Mouse (Mus musculus): ENCODE results near the gene Ptges3.
"Not testable (repeated sequence)": the region's sequence is repeated elsewhere in the genome, so short reads cannot be mapped to it uniquely, and the experiment has no call there.

The Ptges3 gene

DNA sequence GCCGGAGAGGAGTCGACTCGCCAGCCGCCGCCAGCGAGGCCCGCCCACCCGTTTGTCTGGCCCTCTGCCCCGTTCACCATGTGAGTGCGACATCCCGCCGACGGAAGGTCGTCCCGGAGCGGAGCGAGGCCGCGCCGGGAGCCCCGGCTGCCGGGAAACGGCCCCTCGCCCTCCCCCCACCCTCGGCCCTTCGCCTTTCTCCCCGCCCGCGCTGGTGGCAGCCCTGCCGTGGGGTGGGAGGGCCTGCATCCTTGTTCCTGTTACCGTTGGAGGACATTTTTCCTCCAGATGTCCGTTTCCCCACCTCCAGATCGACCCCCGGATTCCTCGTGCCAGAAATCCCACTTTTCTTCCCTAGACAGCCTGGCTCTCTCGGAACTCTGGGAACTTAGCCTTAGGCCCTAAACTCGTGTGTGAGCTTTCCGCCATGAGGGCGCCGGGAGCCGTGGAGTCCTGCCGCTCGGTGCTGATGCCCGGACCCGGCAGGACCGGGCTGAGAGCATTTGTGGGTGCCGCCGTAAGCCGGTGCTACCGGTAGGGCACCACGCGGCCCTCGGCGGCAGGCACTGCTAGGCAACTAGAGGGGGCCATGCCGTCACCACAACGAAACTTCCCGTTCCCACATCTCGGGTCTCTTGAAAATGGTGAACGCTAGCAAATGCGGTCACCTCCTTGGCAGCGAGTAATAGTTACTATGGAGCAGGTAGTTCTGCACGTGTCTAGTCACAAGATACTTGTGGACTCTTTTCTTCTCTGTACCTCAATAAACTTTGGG is 640 bp downstream of the Ptges3 start:
- peak; percentile 66 to 72 for DNase-seq (ENCODE audit: low spot score in 2 of 2)

DNA sequence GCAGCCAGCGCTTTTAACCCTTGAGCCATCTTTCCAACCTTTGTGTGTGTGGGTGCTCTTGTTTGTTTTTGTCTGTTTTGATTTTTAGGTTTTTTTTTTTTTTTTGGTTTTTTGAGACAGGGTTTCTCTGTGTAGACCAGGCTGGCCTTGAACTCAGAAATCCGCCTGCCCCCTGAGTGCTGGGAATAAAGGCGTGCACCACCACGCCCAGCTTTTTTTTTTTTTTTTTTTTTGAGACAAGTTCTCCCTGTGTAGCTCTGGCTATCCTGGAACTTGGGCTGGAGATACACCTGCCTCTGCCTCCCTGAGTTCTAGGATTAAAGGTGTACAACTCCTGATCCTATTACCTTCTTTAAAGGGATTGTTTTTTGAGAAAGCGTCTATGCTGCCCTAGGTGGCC is 2.4 kb downstream of the Ptges3 start:
- DNase-seq (ENCODE audit: low spot score in 2 of 2): no peak

DNA sequence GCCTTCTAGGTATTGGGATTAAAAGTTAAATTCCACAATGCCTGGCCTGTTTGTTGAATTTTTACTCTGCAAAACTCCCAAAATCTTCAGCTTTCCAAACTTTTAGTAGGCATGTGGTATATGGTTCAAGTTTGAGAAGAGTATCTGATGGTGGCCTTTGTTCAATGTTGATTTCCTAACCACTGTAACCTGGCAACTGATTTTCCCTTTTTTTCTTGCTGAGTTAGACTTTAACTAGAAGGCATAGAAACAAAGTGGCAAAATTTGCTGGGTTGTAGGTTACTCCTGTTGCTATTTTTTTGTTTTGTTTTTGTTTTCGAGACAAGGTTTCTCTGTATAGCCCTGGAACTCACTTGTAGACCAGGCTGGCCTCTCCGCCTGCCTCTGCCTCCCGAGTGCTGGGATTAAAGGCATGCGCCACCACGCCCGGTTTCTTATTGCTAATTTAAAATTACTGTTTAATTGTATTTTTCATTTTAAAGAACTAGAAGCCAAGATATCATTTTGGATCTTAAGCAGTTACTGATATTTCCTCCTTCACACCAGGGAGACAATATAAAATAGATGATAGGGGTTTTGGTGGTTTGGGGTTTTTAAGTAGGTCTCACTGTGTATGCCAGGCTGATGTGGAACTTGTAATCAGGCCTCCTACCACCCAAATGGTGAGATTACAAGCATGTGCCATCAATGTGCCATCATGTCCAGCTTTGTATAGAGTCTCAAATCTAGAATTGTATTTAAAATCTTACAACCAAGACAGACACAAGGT is 3.7 kb downstream of the Ptges3 start:
- no peak for DNase-seq (ENCODE audit: low spot score in 2 of 2)

DNA sequence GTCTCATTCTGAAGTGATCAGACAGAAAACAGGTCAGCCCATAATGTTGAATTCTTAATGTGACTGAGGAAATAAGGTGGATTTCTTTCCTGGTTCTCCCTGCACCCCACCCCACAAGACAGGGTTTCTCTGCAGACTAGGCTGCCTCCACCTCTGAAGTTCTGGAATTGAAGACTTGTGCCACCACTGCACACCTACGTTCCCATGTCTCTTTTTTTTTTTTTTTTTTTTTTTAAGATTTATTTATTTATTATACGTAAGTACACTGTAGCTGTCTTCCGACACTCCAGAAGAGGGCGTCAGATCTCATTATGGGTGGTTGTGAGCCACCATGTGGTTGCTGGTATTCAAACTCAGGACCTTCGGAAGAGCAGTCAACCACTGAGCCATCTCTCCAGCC is 7.3 kb downstream of the Ptges3 start:
- no peak for DNase-seq (ENCODE audit: low spot score in 2 of 2)

DNA sequence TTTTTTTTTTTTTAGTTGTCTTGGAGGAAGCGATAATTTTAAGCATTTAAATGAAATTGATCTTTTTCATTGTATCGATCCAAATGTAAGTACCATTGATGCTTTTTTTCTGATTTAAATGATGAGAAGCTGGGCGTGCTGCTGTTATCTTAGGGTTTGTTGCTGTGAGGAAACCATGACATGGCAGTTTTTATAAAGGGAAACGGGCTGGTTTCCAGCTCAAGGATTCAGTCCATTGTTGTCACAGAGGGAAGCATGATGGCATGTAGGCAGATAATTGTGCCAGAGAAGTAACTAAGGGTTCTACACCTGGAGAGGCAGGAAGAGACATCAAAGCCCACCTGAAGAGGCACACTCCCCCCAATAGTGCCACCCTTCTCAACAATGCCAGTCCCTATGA is 10.4 kb downstream of the Ptges3 start:
- no peak for DNase-seq (ENCODE audit: low spot score in 2 of 2)

DNA sequence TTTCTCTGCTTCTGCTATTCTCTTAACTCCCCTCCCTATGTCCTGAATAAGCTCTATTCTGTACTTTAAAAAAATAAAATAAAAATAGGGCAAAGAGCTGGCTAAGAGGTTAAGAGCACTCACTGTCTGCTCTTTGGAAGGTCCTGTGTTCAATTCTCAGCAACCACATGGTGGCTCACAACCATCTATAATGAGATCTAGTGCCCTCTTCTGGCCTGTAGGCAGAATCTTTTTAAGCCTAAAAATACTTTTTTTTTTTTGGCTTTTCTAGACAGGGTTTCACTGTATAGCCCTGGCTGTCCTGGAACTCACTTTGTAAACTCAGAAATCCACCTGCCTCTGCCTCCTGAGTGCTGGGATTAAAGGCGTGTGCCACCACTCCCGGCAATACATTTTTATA is 11.7 kb downstream of the Ptges3 start:
- not testable (repeated sequence) for DNase-seq (ENCODE audit: low spot score in 2 of 2)

DNA sequence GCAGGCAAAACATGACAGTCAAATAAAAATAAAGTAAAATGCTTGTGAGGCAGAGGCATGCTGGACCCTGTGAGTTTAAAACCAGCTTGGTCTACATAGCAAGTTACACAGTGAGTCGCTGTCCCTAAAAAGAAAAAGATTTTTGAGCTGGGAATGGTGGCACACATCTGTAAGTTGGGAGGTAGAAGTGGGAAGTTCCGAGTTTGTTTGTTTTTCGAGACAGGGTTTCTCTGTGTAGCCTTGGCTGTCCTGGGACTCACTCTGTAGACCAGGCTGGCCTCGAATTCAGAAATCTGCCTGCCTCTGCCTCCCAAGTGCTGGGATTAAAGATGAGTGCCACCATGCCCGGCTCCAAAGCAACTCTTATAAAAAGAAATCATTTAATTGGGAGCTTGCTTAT is 19.5 kb downstream of the Ptges3 start:
- DNase-seq (ENCODE audit: low spot score in 2 of 2): not testable (repeated sequence)

DNA sequence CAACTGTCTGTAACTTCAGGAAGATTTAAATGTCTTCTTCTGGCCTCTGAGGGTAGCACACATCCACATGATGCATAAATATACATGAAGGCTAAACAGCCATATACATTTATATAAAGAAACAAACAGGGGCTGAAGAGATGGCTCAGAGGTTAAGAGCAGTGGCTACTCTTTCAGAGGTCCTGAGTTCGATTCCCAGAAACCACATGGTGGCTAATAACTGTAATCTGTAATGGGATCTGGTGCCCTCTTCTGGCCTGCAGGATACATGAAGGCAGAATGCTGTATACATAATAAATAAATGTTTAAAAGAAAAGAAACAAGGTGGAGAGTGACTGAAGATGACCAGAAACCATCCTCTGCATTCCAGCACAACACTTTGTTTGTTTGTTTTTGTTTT is 21.7 kb downstream of the Ptges3 start:
- DNase-seq (ENCODE audit: low spot score in 2 of 2): peak in 1 of 2 experiments; percentile 58

DNA sequence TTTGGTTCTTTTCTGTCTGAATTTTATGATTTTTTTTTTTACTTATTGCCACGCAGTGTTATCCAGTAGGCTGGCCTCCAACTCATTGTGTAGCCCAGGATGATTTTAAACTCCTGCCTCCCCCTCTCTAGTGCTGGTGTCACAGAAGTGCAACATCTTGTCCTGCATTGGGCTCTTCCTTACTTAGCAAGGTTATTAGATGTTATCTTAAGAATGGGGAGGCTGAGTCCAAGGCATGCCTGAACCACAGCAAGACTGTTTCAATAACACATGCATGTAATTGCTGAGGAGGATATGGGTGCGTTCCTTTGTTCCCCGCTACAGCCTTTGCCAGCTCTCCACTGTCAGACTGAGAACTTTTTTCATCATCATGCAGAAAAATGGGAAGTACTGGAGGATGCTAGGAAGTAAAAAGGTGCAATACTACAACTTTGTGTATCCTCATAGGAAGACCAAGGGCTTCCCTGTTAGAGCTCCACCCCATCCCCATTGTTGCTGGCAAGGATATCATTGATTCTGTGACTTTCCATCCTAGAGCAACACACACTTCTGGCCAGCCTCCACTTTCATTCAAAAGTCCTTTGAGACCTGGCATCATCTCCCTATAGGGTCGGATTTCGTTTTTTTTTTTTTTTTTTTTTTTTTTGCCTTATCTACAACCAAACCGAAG is 23.2 kb downstream of the Ptges3 start:
- DNase-seq (ENCODE audit: low spot score in 2 of 2): no peak

DNA sequence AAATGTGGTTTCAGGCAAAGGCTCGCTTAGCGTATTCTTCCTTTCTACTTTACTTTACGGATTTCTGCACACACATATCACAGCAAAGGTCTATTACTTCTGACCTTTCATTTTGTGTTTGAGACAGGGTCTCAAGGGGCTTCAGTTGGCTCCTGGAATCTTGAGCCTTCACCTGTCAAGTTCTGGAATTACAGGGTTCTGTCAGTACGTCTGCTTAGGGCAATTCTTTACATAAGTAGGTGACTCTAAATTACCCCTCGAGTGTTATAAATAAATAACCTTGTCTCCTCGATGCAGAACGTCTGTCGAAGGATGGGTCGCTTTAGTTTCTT is 23.7 kb downstream of the Ptges3 start:
- no peak for DNase-seq (ENCODE audit: low spot score in 2 of 2)

DNA sequence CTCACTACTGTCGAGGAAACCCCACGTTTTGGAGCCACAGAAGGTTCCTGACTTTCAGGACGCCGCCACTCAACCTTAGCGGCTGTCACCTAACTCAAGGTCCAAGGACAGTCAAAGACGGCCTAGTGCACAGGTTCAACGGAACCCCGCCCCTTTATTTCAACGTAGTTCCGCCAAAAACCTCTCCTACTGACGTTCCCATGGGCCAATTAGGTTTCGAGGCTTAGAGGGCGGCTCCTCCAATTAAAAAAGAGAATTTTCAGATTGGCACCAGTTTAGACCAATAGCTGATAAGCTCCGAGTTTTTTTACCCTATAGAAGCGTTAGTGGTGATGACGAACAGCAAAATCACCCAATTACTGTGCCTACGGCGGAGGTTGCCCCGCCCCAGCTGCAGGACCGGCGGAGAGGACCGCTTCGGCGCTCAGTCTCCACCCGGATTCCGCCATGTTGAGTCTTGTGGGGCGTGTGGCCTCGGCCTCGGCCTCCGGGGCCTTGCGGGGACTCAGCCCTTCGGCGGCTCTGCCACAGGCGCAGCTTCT is 24.2 kb downstream of the Ptges3 start, which contains the start of gene Atp5b:
Gene Atp5b, plus strand, starts transcription at position 394 of the 542 bp plus-strand sequence.
- DNase-seq (ENCODE audit: low spot score in 2 of 2): peak; percentile 96

DNA sequence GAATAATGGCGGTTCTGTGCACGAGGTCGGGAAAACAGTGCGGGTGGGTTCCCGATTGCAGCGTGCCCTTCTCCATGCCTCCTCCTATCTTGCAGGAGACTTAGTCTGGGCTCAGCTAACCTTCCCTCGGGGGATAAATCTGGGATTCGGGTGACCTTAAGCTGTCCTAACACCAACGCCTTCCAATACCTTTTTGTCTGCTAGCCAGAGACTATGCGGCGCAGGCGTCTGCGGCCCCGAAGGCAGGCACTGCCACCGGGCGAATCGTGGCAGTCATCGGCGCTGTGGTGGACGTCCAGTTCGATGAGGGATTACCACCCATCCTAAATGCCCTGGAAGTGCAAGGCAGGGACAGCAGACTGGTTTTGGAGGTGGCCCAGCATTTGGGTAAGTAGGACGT is 24.9 kb downstream of the Ptges3 start:
- DNase-seq (ENCODE audit: low spot score in 2 of 2): peak in 1 of 2 experiments; percentile 60

DNA sequence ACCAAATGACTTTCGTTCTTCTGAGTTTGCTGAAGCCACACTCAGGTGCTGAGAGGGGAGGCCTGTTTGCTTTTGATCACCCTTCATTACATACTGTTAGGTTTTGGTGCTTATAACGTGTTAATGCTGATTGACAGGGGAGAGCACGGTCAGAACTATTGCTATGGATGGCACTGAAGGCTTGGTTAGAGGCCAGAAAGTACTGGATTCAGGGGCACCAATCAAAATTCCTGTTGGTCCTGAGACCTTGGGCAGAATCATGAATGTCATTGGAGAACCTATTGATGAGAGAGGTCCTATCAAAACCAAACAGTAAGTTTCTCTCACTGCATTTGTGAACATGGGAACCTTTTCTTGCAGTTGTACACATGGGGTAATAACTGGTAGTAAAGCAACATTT is 25.4 kb downstream of the Ptges3 start:
- DNase-seq (ENCODE audit: low spot score in 2 of 2): no peak

DNA sequence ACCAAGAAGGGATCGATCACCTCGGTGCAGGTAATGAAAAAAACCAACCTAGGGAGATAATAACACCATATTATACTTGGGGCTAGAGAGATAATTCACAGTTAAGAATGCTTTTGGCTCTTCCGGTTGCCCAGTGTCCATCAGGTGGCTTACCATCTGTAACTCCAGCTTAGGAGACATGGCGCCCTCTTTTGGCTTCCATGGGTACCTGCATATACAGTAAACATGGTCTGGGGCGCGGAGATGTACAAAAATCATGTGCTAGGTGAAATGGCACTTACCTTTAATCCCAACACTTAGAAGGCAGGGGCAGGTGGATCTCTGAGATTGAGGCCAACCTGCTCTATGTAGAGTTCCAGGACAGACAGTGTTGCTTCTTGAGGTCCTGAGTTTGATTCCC is 27.6 kb downstream of the Ptges3 start:
- peak in 1 of 2 experiments; percentile 56 for DNase-seq (ENCODE audit: low spot score in 2 of 2)

DNA sequence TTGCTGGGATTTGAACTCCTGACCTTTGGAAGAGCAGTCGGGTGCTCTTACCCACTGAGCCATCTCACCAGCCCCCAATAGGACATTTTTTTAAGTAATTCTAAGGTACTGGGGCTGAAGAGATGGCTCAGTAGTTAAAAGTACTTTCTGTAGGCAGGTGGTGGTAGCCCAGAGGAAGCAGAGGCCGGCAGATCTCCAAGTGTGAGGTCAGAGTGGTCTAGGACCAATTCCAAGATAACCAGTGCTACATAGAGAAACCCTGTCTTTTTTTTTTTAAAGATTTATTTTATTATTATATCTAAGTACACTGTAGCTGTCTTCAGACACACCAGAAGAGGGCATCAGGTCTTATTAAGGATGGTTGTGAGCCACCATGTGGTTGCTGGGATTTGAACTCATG is 28.5 kb downstream of the Ptges3 start:
- DNase-seq (ENCODE audit: low spot score in 2 of 2): not testable (repeated sequence)

DNA sequence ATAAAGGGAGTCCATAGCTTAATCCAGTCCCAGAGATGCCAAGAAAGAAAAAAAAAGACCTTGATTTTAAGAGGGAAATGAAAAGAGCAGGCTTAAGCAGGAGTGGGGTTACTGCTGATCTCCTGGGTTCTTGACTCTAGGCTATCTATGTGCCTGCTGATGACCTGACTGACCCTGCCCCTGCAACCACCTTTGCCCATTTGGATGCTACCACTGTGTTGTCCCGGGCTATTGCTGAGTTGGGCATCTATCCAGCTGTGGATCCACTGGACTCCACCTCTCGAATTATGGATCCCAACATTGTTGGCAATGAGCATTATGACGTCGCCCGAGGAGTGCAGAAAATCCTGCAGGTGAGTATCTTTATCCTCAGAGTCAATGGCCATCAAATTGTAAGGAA is 29.4 kb downstream of the Ptges3 start:
- DNase-seq (ENCODE audit: low spot score in 2 of 2): no peak

DNA sequence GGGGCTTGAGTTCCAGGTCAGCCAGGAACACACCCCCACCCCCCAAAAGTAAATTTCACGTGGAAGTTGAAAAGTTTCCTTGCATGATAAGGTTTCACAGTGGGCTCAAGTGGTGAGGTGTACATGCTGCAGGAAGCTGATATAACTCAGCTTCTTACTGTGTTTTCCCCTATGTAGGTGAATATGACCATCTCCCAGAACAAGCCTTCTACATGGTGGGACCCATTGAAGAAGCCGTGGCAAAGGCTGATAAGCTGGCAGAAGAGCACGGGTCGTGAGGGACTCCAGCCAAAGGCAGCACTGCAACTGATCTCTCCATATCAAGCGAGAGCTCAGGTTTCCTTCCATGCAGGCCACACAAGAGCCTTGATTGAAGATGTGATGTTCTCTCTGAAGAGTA is 31.1 kb downstream of the Ptges3 start:
- DNase-seq (ENCODE audit: low spot score in 2 of 2): no peak

DNA sequence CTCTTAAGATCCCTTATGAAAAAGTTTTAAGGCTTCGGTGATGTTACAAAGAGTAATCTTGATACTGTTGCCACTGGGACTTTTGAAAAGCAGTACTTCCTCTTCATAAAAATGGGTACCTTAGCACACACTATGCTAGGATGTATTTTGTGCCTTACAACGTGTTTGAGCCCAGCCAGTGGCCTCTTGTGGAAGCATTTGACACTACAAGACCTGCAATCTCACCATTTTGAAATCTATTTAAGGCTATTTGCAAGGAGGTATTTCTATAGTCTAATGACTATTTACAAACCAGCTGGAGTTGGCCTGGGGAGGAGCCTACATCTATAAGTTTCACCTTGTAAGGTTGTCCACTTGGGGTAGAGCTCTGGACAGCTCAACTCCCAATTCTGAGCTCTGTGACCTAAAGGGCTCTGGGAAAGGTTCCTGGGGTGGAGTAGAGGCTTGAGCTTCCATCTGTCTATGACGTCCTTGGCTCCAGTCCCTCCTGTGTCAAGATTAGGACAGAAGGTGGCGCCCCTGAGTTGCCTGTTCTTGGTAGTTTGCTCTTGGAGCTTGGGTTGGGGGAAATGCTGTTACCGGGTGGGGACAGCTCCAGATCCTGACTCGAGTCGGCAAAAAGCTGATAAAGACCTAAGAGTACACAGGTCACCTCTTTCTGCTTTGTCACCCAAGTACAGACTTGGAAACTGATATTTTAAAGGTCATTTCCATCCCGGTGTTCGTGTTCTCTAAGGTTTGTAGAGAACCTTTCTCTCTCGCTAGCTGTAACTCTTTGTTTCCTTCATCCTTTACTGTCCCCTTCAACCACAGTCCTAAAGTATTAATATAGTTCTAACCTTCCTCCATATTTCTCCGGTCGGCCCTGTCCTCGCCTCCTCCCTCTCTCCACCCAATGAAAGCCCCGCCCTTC is 32.2 kb downstream of the Ptges3 start:
- peak; percentile 91 to 93 for DNase-seq (ENCODE audit: low spot score in 2 of 2)

DNA sequence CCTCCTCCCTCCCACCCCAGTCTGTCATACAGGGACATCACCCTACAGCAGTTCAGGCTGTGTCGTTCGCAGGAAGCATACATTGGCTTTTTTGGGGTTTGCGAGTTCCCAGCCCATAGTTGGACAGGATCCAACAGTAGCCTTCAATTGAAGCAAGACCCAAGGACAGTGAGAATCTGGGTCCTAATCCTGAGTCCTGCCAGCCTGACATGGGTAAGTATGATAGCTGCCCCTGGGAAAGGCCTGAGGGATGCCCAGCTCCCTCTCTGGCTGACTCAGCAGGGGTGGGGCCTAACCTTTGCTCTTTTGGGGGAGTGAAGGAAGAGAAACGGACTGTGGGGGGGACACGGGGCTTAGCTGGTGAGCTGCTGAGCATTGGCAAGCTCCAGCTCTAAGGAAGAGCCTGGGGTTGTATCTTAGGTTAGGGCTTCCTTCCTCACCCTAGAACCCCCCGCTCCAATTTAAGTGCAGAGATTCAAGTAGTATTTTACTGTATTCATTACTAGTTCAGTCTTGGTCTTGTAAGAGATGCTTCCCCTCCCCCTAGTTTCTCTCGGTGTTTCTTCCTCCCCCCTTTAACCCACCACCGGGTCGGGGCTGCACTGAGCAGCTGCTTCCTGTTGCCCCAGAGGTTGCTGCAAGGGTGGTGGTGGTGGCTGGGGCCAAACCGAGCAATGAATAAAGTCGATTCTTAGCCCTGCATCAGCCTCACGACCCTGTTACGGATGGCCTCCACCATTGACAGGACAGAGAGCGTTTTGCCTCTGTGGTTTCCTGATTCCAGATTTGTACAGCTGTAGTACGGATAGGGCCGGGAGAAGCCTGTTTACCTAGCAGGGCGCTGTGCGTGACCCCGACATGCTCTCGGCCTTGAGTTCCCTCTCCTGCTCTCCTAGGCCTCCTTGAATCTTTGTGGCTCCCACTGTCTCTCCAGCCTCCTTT is 33.1 kb downstream of the Ptges3 start, which contains the start of gene Baz2a:
Gene Baz2a, plus strand, starts transcription at position 14 of the 942 bp plus-strand sequence.
- peak; percentile 82 to 83 for DNase-seq (ENCODE audit: low spot score in 2 of 2)
